Mouse (Mus musculus) kidney, adult 2 months (tissue): ENCODE data around the gene Pcbp2.

Experiments
- CTCF ChIP-seq: fragments of 200-500 bp; conservative IDR thresholded peaks from 2 replicates; pipeline ENCODE4 v1.5.1; 2011; ENCODE audit warnings: low read depth, mild to moderate bottlenecking, control low read depth, low read length, moderate library complexity, mixed read lengths; ENCODE audit not compliant: insufficient read depth, insufficient read length
- POLR2A ChIP-seq: fragments of 200-500 bp; IDR thresholded peaks from one replicate; pipeline ENCODE4 v1.6.1; 2011; ENCODE audit warnings: low read depth, low read length, control low read depth

DNA sequence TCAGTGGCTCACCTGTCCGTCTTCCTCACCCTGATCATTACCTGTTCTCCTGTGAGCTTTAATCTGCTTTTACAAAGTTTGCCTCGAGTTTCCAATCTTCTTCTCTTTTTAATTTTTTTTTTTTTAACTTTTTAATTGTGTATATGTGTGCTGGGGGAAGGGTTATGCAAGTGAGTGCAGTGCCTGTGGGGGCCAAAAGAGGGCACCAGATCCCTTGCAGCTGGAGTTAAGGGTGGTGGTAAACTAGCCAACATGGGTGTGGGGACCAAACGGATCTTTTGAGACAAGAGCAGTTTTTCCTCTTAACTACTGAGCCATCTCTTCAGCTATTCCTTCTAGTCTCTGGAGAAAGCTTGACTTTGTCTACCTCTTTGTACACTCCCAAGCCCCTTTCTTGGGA lies 57.6 kb downstream of the Pcbp2 start:
- TF ChIP-seq POLR2A = no peak
- peak; percentile 58 for TF ChIP-seq CTCF
